Comparison of ENCODE assay signal across 8 mouse cellular contexts in genomic region chr13:3892601-3893000, GRCm38 (mm10). TPM values are rescaled to one million over a fixed set of nuclear protein-coding genes. Genes with fewer than 3 reads are reported as not detected.
DNase-seq lines count a peak whose midpoint lies in the region; ATAC-seq and TF ChIP-seq lines count a peak whose summit lies in the region.

No protein-coding gene starts in this region.

- peak overlapping the region; percentile 57 for H3K4me2 ChIP-seq in limb, embryonic 15.5 days

- no peak overlapping the region for H3K27ac ChIP-seq in cerebellum, adult 2 months (ENCODE audit: insufficient read depth, low read length)
- no peak overlapping the region; the same call in 1 of the 2 replicates for H3K27ac ChIP-seq in embryonic fibroblast, embryonic 13.5 days (ENCODE audit: insufficient read depth, low read length)
- H3K27ac ChIP-seq in limb, embryonic 15.5 days, result peak overlapping the region; percentile 92

- TF ChIP-seq POLR2A in cerebellum, adult 2 months (IDR thresholded peaks at IDR 0.05; ENCODE audit: borderline replicate concordance, insufficient read depth, low read length), result no peak
- TF ChIP-seq POLR2A in embryonic fibroblast, embryonic 13.5 days (IDR thresholded peaks at IDR 0.05; ENCODE audit: low read depth, low read length), result no peak

- no peaks in the 10 kb centered on the region for H3K9me3 ChIP-seq in limb, embryonic 15.5 days

- WGBS in cerebellum, adult 2 months, result 25% methylated on average over 7 of the region's 7 CpGs
- WGBS in limb, embryonic 15.5 days, result 4% methylated on average over 7 of the region's 7 CpGs

- no peak for TF ChIP-seq CTCF in cerebellum, adult 2 months (IDR thresholded peaks at IDR 0.05; ENCODE audit: borderline replicate concordance, insufficient read depth, low read depth, low read length)
- no peak for TF ChIP-seq CTCF in embryonic fibroblast, embryonic 13.5 days (IDR thresholded peaks at IDR 0.05; ENCODE audit: borderline replicate concordance, insufficient read depth, low read length)

- H3K4me3 ChIP-seq in cerebellum, adult 2 months (replicated peaks; ENCODE audit: insufficient read depth, low read depth, low read length), result peak overlapping the region; percentile 74
- peak overlapping the region; percentile 81 for H3K4me3 ChIP-seq in embryonic fibroblast, embryonic 13.5 days (ENCODE audit: insufficient read depth, low read length)
- peak overlapping the region; percentile 67 for H3K4me3 ChIP-seq in limb, embryonic 15.5 days

- no peaks in the 10 kb centered on the region for H3K4me1 ChIP-seq in cerebellum, adult 2 months (ENCODE audit: control insufficient read depth, insufficient read depth, low read length)
- H3K4me1 ChIP-seq in embryonic fibroblast, embryonic 13.5 days (ENCODE audit: control insufficient read depth, insufficient read depth, low read length), result peaks cover 4% of the 10 kb centered on the region; the same call in 1 of the 2 replicates
- H3K4me1 ChIP-seq in limb, embryonic 15.5 days, result peaks cover 24% of the 10 kb centered on the region

- peaks cover 16% of the 10 kb centered on the region for H3K36me3 ChIP-seq in limb, embryonic 15.5 days

- H3K9ac ChIP-seq in limb, embryonic 15.5 days, result peak overlapping the region; percentile 67

- ATAC-seq in limb, embryonic 15.5 days (ENCODE audit: insufficient number of reproducible peaks, low FRiP score, low TSS enrichment, low read depth), result no peak

- H3K27me3 ChIP-seq in cerebellum, adult 2 months (ENCODE audit: control insufficient read depth, insufficient read depth, low read length), result no peaks in the 10 kb centered on the region
- H3K27me3 ChIP-seq in limb, embryonic 15.5 days, result no peaks in the 10 kb centered on the region

- DNase-seq in cerebellum, adult 2 months, result no peak
- no peak for DNase-seq in cerebellum, adult 8-10 months
- peak; percentile 30 for DNase-seq in 3T3-L1 (ENCODE audit: low read depth, low spot score)
- DNase-seq in frontal cortex, postnatal 14 days (ENCODE audit: low spot score in 2 of 2), result no peak
- DNase-seq in cerebellum, adult 9-11 months, result no peak
- no peak for DNase-seq in c-Kit-positive CD71-positive TER-119-positive erythroid progenitor cells, embryonic 14.5 days (ENCODE audit: low spot score)

RNA-seq across cellular contexts. Expression of gene Net1, which starts 25.4 kb away (rescaled TPM):
- polyA plus RNA-seq in cerebellum, adult 2 months (2012; rRNA removed), result 7.8 and 8.6 TPM in 2 replicates
- polyA plus RNA-seq in embryonic fibroblast, embryonic 13.5 days (2011; ENCODE audit: insufficient read length, low read depth, missing spikeins), result 54.7 and 66.1 TPM in 2 replicates
- 141 and 151 TPM in 2 replicates for polyA plus RNA-seq in limb, embryonic 15.5 days (2015; fragmentation: Nextera tagmentation; extraction: Ambion mirVana)

RNA-seq across cellular contexts. Expression of gene Tubal3, which starts 25.5 kb away (rescaled TPM):
- polyA plus RNA-seq in cerebellum, adult 2 months (2012; rRNA removed), result not detected in 2 replicates
- not detected in 2 replicates for polyA plus RNA-seq in embryonic fibroblast, embryonic 13.5 days (2011; ENCODE audit: insufficient read length, low read depth, missing spikeins)
- not detected in 2 replicates for polyA plus RNA-seq in limb, embryonic 15.5 days (2015; fragmentation: Nextera tagmentation; extraction: Ambion mirVana)

RNA-seq across cellular contexts. Expression of gene Calm5, which starts 38.6 kb away (rescaled TPM):
- polyA plus RNA-seq in cerebellum, adult 2 months (2012; rRNA removed), result not detected in 2 replicates
- polyA plus RNA-seq in embryonic fibroblast, embryonic 13.5 days (2011; ENCODE audit: insufficient read length, low read depth, missing spikeins), result not detected in 2 replicates
- 3.2 and 3.5 TPM in 2 replicates for polyA plus RNA-seq in limb, embryonic 15.5 days (2015; fragmentation: Nextera tagmentation; extraction: Ambion mirVana)

RNA-seq across cellular contexts. Expression of gene Ucn3, which starts 52.5 kb away (rescaled TPM):
- polyA plus RNA-seq in cerebellum, adult 2 months (2012; rRNA removed), result not detected in 2 replicates
- not detected in 2 replicates for polyA plus RNA-seq in embryonic fibroblast, embryonic 13.5 days (2011; ENCODE audit: insufficient read length, low read depth, missing spikeins)
- polyA plus RNA-seq in limb, embryonic 15.5 days (2015; fragmentation: Nextera tagmentation; extraction: Ambion mirVana), result not detected in 2 replicates

RNA-seq across cellular contexts. Expression of gene Calm4, which starts 55.0 kb away (rescaled TPM):
- polyA plus RNA-seq in cerebellum, adult 2 months (2012; rRNA removed), result not detected in 2 replicates
- not detected in 2 replicates for polyA plus RNA-seq in embryonic fibroblast, embryonic 13.5 days (2011; ENCODE audit: insufficient read length, low read depth, missing spikeins)
- 596 and 780 TPM in 2 replicates for polyA plus RNA-seq in limb, embryonic 15.5 days (2015; fragmentation: Nextera tagmentation; extraction: Ambion mirVana)
